Mouse (Mus musculus) thymus, adult 2 months (tissue): ENCODE measurements around the gene Pth2r. TPM values are rescaled to one million over a fixed set of nuclear protein-coding genes. Genes with fewer than 3 reads are reported as not detected.

Experiments used
- DNase-seq: peaks from one replicate; pipeline ENCODE4 v3.0.0; 2021
- H3K27ac ChIP-seq: fragments of 200-500 bp; 2 replicates; pipeline ENCODE4 v1.5.1; 2012; ENCODE audit warnings: low read length, control low read depth; ENCODE audit not compliant: control insufficient read depth, insufficient read depth
- H3K27me3 ChIP-seq: fragments of 200-500 bp; 2 replicates; pipeline ENCODE4 v1.6.1; 2012; ENCODE audit warnings: mild to moderate bottlenecking, low read length, moderate library complexity, mixed read lengths; ENCODE audit not compliant: control insufficient read depth, insufficient read depth
- H3K36me3 ChIP-seq: fragments of 200-500 bp; 2 replicates; pipeline ENCODE4 v1.6.1; 2012; ENCODE audit warnings: mild to moderate bottlenecking, low read length, moderate library complexity; ENCODE audit not compliant: control insufficient read depth, insufficient read depth
- H3K4me1 ChIP-seq: fragments of 200-500 bp; replicated peaks from 2 replicates; pipeline ENCODE4 v1.6.1; 2012; ENCODE audit warnings: low read length; ENCODE audit not compliant: control insufficient read depth, insufficient read depth
- H3K4me3 ChIP-seq: fragments of 200-500 bp; 2 replicates; pipeline ENCODE4 v1.5.1; 2012; ENCODE audit warnings: mild to moderate bottlenecking, low read length, control low read depth, moderate library complexity; ENCODE audit not compliant: control insufficient read depth, insufficient read depth
- CTCF ChIP-seq: fragments of 200-500 bp; IDR thresholded peaks from 2 replicates; pipeline ENCODE4 v1.5.1; 2012; ENCODE audit warnings: mild to moderate bottlenecking, control low read depth, low read length, moderate library complexity, borderline replicate concordance; ENCODE audit not compliant: control insufficient read depth, poor library complexity, insufficient read depth; ENCODE audit errors: extremely low read depth
- POLR2A ChIP-seq: fragments of 200-500 bp; IDR thresholded peaks from 2 replicates; pipeline ENCODE4 v1.6.1; 2012; ENCODE audit warnings: mild to moderate bottlenecking, low read length, control low read depth, moderate library complexity; ENCODE audit not compliant: control insufficient read depth, poor library complexity, insufficient read depth; ENCODE audit errors: extremely low read depth
- polyA plus RNA-seq: library from polyadenylated mRNA; depleted of rRNA; stranded (reverse); fragments of >200 nt; gene quantifications from 2 replicates; pipeline ENCODE4 v1.2.3, GENCODE M21; 2012; rRNA removed

The Pth2r gene
- polyA plus RNA-seq, 1 experiment = 0.13 TPM

DNA sequence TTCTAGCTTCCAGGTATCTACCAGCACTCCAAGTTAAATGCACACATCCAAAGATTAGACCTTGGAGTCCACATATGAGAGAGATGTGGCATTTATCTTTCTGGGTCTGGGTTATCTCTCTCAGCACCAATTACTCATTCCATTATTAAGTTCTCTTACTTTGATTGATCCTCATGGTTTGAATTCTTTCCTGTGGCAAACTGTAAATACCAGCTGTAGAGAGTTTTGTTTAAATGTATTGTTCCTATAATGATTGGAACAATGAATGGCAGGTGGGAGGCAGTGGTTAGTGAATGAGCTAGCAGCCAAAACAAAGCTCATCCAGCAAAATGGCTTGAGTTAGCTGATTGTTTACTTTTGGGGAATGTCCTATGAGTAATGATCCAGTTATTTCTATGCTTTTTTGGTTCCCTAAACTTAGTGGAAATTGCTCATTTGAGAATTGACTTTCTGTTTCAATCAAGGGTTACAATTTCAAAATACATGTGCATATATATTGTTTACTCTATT, 140.7 kb downstream of the Pth2r start:
- TF ChIP-seq POLR2A (no peak), CTCF (no peak)
- no peaks in the 10 kb centered on the region for H3K4me1 ChIP-seq

More for the DNA sequence above, 140.7 kb downstream of the Pth2r start:
- DNase-seq = no peak
- Histone ChIP-seq H3K4me3 (no peak overlapping the region), H3K36me3 (no peaks in the 10 kb centered on the region), H3K27me3 (no peaks in the 10 kb centered on the region), H3K27ac (no peak overlapping the region)

Other genes starting within 250 kb of the Pth2r start
- gene Akr1cl, start 249.3 kb upstream of the Pth2r start, polyA plus RNA-seq = 0.15 and 0.20 TPM in 2 replicates
- not detected in 2 replicates for gene Cryge, start 230.9 kb upstream of the Pth2r start, polyA plus RNA-seq
- gene Crygd, start 218.6 kb upstream of the Pth2r start, polyA plus RNA-seq = not detected in 2 replicates
- 0.26 and 0.32 TPM in 2 replicates for gene Crygc, start 208.4 kb upstream of the Pth2r start, polyA plus RNA-seq
- gene Crygb, start 199.8 kb upstream of the Pth2r start, polyA plus RNA-seq = not detected in 2 replicates
- 0.26 and 0.38 TPM in 2 replicates for gene Cryga, start 178.7 kb upstream of the Pth2r start, polyA plus RNA-seq
- gene Gm28845, start 162.5 kb upstream of the Pth2r start, polyA plus RNA-seq = 0.19 TPM in 1 of 2 replicates, not detected in the other
- gene D630023F18Rik, start 158.8 kb upstream of the Pth2r start, polyA plus RNA-seq = 0.18 TPM in 1 of 2 replicates, not detected in the other
- gene Idh1, start 95.6 kb upstream of the Pth2r start, polyA plus RNA-seq = 13.3 and 14.4 TPM in 2 replicates
- 13.4 and 13.7 TPM in 2 replicates for gene Pikfyve, start 95.4 kb upstream of the Pth2r start, polyA plus RNA-seq